Mouse (Mus musculus): ENCODE measurements around the gene Ndufa11. TPM values are rescaled to one million over a fixed set of nuclear protein-coding genes. Genes with fewer than 3 reads are reported as not detected.

Ndufa11 gene
- total RNA-seq, 2 experiments from 2014 or later, result 205 to 222 TPM

DNA sequence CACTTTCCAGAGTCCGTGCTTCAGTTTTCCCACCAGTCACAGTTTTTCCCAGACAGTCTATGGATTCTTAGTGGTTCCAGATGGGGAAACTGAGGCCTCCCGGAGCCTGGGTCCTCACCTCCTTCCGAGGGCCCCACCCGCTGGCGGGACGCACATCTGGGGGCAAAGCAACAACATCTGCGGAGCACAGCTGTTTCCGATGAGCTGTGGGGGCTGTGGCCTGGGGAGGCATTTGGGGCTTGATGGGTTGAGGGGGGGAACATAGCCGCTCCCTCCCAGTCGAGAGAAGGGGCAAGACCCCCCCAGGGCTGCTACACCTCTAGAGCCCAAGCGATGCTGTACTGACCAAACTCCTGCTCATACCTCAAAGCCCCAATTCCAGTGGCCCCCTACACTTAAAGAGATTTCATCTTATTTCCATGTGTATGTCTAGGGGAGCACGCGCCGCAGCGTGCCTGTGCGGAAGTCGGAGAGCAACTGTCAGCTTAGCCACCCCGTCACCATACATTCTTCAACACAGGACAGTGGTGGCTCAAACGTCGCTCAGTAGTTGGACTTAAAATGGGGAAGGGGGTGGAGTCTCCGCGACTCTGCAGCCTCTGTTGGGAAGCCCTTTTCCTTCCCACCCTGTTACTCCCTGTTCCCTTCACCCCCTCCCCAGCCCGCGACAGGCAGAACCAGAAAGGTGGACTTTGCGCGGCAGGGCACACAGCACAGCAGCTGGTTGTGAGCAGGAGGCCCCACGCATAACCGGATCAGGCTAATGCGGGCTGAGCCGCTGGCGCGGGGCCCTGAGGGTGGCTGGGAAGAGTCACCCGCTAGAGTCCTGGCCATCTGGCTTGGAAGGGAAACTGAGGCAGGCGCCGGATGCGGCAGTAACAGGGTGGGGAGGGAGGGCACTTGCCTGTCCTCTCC is 37.0 kb downstream of the Ndufa11 start:
- intact Hi-C loops (cut with DNase I), result no loop called here

DNA sequence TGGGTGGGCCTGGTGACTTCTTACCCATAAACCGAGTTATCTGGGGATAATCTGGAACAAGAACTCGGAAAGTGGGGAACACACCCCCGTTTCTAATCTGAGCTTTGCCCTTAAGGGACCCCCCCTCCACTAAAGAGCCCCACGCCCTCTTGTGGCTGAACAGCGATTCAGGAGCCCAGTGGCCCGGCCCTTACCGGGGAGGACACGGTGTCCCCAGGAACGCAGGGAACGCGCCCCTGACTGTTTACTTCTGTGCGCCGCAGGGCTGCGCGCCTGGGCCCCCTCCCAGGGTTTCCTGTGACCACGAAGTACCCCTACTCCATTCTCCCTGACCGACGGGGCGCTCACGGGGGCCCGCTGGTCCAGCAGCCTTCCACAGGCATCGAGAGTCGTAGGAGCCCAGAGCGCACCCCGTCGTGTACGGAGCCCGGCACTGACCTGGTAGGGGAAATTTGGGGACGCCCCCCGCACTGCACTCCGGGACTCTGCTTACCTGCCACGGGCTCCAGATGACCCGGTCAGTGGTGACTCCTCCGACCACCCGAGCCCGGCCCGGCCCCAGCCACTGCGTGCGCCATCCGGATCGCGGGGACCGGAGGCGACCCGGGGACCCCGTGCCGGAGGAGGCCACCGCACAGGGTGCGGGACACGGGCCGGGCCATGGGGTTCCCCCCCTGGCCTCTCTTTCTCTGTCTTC is 39.3 kb downstream of the Ndufa11 start:
- intact Hi-C loops (cut with DNase I), result no loop called here
- no peak for DNase-seq (ENCODE audit: extremely low spot score in 1 of 2, low spot score in 2 of 2)

More for the DNA sequence above, 37.0 kb downstream of the Ndufa11 start:
- DNase-seq (ENCODE audit: extremely low spot score in 1 of 2, low spot score in 2 of 2), result no peak

DNA sequence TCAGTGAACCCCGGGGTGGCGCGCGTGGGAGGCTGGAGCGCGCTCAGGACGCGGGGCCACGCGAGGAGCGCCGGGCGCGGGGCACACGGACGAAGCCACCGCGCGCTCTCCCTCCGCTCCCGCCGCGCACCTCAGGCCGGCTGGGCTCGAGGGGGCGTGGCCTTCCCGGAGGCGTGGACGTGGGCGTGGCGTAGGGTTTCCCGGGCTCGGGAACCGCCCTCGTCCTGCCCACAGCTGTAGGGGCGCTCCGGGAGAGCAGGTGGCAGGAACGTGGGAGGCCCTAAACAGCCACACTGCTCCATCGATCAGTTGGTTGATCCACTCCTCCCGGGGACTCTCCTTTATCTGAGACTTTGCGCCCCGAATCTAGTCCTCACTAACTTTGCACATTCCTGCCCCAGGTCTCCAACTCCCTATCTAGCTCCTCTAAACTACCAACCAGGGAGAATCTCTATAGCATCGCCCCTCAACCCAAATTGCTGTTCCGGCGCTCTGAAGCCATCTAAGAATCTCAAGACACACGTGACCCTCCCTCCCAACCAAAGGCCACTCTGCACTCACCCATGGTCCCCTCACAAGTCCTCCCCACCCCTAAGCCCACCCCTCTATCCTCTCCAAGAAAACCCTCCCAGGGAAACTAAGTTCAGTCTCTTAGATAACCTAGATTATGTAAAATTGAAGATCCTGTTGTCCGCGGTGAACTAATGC is 40.0 kb downstream of the Ndufa11 start, which contains the start of gene Nrtn:
Nrtn (minus strand) TSS at position 115 of the 708 bp plus-strand sequence.
- intact Hi-C loops (cut with DNase I), result no loop called here
- peak in 1 of 2 experiments; percentile 82 for DNase-seq (ENCODE audit: extremely low spot score in 1 of 2, low spot score in 2 of 2)

DNA sequence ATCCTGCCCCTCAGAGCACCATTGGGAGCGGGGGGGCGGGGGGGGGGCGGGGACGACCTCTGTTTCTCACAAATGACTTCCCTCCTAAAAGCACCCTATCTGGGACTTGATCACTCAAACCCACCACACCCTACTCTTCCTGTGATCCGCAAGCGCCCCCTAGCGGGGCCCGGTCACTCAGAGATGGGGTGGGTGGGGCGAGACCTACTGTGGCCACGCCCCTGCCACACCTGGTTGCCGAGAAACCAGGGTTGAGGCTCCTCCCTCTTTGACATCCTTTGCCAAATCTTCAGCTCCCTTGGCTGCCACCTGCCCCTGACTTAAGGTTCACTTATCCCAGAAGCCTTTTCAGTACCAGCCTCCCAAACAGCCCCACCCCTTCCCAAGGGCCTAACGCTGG is 40.6 kb downstream of the Ndufa11 start:
- peak in 1 of 2 experiments; percentile 84 for DNase-seq (ENCODE audit: extremely low spot score in 1 of 2, low spot score in 2 of 2)
- intact Hi-C loops (cut with DNase I), result no loop called here

DNA sequence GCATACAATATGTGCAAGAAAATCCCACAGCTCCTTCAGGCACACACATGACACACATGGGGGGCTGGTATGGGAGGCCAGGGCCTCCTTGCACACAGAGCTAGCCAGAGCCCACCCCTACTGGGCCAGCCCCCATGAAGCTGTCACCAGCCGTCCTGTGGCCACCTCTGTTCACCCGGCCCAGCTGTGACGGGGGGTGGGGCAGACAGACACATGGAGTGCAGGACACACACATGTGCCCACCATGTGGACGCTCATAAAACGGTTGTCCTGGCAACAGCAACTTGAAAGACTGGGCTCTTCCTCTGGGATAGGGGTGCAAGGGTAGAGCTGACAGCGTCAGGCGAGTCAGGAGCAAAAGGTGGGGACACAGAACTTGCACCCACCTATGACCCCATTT is 41.7 kb downstream of the Ndufa11 start:
- intact Hi-C loops (cut with DNase I), result no loop called here

DNA sequence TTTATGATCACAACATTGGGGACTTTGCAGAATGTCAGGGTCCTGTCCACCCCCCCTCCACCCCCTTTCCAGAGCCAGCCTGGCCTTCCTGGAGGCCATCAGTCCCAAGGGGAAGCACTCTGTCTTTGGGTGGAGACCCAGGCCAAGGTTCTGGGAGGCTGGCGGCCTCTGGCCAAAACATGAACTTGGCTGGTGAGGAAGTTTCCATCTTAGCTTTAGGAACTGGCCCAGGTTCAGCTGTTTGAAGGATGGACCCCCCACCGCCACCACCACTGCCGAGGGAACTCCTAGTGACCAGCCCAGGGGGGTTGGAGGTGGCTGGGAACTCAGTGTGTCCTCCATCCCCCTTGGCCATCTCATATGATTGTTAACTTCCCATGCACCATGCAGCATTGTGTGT is 43.5 kb downstream of the Ndufa11 start:
- intact Hi-C loops (cut with DNase I), result loop anchor here (5.0 kb wide), 1 partner anchor 44 kb away; the partner anchor contains the start of genes Ndufa11 and Vmac
- DNase-seq (ENCODE audit: extremely low spot score in 1 of 2, low spot score in 2 of 2), result no peak

More for the DNA sequence above, 41.7 kb downstream of the Ndufa11 start:
- peak in 1 of 2 experiments; percentile 60 for DNase-seq (ENCODE audit: extremely low spot score in 1 of 2, low spot score in 2 of 2)

DNA sequence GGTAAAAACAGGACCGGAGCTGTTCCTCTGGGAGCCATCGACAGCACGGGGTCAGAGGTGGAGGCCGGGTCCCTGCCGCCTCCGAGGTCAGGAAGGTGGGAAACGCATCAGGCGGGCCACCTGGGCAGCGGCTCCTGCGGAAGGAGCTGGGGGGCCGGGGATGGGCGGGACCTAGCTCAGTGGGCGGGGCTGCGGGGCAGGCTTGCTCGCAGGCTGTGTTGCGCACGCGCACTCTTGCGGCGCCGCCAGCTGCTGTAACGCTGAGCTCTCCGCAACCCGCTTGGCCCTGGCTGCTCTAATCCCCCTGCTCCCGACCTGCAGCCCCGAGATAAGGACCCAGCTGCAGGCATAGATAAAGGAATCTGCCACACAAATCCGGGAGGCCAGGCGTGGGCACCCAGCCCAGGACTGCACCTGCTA is 44.4 kb downstream of the Ndufa11 start:
- intact Hi-C loops (cut with DNase I), result loop anchor here (5.0 kb wide), 1 partner anchor 45 kb away; the partner anchor contains the start of genes Ndufa11 and Vmac
- DNase-seq (ENCODE audit: extremely low spot score in 1 of 2, low spot score in 2 of 2), result peak; percentile 77 to 93

DNA sequence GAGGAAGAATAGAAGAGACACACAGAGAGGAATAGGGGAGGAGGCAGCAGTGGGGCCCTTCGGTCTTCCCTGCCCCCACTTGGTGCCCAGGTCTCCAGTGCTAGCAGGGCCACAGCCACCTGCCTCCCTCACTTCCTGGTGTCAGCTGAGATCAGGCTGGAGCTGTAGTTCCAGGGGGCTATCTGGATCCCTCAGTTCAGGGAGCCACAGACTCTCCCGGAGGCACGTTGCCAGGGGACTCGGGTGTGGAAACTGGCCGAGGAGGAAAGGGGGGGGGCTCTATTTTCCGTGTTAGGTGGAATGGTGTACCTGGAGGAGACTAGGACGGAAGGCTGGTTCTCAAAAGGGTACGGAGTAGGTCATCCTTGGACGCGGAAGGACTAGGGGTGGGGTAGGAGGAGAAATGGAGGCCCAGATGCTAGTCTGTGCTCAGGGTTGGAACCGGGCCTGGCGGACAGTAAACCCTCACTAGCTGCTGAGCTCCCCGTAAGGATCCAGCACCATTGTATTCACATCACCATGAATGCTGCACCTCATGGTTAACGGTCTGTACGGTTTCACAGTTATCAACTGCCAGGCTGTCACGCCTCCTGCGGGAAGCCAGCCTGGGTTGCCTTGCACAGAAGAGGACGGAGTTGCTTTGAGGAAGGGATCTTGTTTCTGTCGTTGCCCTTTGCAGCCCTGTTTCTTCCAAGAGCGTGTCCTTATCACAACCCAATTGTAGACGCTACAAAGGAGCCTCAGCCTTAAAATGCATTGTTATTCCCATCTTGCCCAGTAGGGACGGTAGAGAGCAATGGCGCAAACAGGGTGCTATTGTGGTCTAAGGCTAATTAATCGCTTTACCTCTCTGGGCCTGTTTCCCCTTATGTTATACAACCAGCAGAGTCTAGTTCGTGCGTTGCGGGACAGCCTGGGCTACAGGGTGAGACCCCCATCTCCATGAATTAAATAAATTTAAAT is 45.5 kb downstream of the Ndufa11 start:
- intact Hi-C loops (cut with DNase I), result loop anchor here (5.0 kb wide), 1 partner anchor 46 kb away; the partner anchor contains the start of genes Ndufa11 and Vmac

DNA sequence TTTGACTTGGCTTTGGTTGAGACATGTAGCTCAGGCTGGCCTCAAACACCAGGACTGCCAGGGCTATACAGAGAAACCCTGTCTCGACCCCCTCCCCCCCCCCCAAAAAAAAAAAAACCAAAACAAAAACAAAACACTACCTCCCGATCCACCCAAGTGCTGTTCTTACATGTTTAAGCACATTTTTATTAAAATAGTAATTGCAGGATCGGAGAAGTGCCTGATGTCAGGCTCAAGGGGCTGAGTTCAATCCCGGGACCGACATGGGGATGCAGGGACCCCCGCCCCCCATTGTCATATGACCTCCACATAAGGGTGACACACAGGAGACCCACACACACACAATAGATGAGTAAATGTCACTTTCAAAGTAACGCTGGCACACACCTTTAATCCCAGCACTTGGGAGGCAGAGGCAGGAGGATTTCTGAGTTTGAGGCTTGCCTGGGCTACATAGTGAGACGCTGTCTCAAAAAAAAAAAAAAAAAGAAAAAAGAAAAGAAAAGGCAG is 46.2 kb downstream of the Ndufa11 start:
- intact Hi-C loops (cut with DNase I), result loop anchor here (5.0 kb wide), 1 partner anchor 46 kb away; the partner anchor contains the start of genes Ndufa11 and Vmac
- DNase-seq (ENCODE audit: extremely low spot score in 1 of 2, low spot score in 2 of 2), result no peak

More for the DNA sequence above, 45.5 kb downstream of the Ndufa11 start:
- DNase-seq (ENCODE audit: extremely low spot score in 1 of 2, low spot score in 2 of 2), result peak in 1 of 2 experiments; percentile 61

DNA sequence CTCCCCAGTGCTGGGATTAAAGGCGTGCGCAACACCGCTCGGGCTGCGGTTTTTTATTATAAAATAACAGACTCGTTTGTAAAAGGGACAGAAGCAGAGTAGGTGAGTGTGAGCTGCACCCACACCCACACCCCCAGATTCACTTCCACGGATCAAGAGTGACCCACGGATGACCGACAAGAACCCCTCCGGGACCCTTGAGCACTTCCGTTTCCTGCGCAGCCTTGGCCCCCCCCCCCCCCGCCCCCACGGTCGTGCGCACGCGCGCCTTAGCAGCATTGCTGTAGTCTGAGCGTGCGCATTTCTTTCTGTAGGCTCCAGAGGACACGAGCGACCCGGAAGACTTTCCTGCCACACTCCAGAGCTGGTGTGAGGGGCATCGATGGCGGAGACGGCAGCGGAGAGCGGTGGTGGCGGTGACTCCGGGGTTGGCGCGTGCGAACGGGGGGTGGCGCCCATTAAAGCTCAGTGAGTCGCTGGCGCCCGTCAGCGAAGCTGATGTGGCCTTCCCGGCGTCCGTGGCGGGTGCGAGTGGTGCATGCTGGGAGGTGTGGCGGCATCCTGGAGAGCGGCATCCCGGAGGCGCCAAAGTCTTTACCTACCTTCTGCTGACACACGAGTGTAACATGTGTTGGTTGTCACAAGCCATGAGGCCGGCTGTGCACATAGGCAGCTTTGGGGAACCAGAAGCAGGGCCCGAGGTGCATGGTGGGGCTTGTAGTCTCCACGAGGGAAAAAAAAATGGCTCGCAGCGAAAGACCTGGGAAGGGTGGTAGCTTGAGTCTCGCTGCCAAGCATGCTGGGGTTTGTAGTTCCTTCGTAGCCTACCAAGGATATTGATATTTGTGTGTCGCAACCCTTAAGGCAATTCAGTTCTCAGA is 47.1 kb downstream of the Ndufa11 start, which contains the start of gene Dus3l:
Dus3l (plus strand) TSS at position 284 of the 881 bp plus-strand sequence.
- intact Hi-C loops (cut with DNase I), result loop anchor here (5.0 kb wide), 1 partner anchor 47 kb away; the partner anchor contains the start of genes Ndufa11 and Vmac
- peak; percentile 84 to 88 for DNase-seq (ENCODE audit: extremely low spot score in 1 of 2, low spot score in 2 of 2)

DNA sequence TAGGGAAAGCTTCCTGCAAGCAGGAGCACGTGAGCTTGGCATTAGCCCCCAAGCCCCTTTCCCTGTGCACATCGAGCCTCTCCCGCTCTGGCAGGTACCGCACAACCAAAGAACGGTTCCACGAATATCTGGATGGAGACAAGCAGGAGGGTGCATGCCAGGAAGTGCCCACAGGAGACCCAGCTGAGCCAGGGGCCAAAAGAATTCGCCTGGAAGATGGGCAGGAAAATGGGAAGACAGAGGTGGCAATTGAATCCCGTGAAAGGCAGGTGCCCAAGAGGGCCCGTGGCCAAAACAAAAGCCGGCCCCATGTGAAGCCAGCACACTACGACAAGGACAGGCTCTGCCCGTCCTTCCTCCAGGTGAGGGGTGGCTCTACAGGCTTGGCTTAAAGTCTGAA is 47.9 kb downstream of the Ndufa11 start:
- no peak for DNase-seq (ENCODE audit: extremely low spot score in 1 of 2, low spot score in 2 of 2)
- intact Hi-C loops (cut with DNase I), result no loop called here

DNA sequence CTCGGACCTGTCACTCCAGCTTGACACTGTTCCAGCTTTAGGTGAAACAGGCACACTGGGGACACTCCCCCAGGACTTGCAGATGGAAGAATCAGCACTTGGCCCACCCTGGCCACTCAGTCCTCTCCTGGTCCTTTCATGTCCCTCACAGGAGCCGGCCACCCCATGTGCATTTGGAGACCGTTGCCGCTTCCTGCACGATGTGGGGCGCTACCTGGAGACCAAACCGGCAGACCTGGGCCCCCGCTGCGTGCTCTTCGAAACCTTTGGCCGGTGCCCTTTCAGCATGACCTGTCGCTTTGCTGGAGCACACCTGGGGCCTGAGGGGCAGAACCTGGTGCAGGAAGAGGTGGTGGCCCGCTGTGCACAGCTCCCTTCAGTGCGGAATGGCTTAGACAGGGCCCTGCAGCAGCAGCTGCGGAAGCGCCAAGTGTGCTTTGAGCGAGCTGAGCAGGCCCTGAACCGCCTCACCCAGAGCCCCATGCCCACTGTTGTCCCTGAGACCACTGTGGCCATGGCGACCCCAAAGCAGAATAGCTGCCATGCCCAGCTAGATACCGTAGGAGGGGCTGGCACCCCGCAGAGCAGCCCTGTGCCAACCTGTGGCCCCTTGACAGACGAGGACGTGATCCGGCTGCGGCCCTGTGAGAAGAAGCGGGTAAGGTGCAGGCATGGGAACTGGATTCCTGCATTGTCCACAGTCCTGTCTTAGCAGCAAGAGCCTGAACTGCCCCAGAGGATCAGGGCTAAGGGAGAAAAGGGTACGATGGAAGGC is 49.3 kb downstream of the Ndufa11 start:
- DNase-seq (ENCODE audit: extremely low spot score in 1 of 2, low spot score in 2 of 2), result no peak
- intact Hi-C loops (cut with DNase I), result no loop called here

DNA sequence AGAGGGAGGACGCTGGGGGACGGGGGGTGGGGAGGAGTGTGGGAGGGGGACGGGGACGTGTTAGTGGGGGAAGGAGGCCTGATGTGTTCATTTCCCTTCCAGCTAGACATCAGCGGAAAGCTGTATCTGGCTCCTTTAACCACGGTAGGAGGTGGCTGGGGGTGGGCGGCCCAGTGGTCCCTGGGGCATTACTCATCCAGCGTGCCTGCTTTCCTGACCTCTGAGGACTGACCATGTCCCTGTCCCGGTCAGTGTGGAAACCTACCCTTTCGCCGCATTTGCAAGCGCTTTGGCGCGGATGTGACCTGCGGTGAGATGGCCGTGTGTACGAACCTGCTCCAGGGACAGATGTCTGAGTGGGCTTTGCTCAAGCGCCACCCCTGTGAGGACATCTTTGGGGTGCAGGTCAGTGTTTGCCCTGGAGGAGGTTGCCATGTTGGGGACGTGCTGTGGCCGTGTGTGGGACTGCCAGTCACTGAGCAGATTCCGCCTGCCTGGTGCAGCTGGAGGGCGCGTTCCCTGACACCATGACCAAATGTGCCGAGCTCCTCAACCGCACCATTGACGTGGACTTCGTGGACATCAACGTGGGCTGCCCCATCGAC is 50.1 kb downstream of the Ndufa11 start:
- no peak for DNase-seq (ENCODE audit: extremely low spot score in 1 of 2, low spot score in 2 of 2)
- intact Hi-C loops (cut with DNase I), result no loop called here

DNA sequence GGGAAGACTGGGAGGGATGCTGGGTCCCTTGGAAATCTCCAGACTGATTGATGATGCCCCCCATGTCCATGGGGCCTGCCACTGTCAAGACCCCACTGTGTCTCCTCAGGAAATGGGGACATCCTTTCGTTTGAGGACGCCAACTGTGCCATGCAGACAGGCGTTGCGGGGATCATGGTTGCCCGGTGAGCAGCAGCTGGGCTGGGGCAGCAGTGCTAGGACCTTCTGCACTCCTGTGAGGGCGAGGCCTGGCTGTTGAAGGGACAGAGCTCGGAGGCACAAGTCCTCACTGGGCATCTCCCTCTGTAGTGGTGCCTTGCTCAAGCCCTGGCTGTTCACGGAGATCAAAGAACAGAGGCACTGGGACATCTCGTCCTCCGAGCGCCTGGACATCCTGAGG is 51.4 kb downstream of the Ndufa11 start:
- no peak for DNase-seq (ENCODE audit: extremely low spot score in 1 of 2, low spot score in 2 of 2)
- intact Hi-C loops (cut with DNase I), result no loop called here

DNA sequence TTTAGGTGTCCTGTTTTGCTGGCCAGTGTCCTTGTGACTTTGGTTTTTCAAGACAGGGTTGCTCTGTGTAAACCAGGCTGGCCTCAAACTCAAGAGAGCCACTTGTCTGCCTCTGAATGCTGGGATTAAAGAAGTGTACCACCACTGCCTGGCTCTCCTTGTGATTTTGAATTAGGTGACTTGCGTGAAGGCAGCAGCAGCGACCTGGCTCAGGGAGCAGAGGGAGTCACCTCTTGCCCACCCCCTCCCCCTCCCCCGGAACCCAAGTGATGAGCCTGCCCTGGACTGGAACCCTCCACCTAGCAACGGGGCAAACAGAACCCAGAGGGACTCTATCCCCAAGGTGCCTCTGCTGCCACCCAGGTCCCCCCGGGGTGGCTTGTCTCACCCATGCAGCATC is 52.4 kb downstream of the Ndufa11 start, which contains the start of gene Prr22:
Prr22 (plus strand) TSS at position 301 of the 400 bp plus-strand sequence.
- intact Hi-C loops (cut with DNase I), result no loop called here
- no peak for DNase-seq (ENCODE audit: extremely low spot score in 1 of 2, low spot score in 2 of 2)

All from left cerebral cortex, postnatal 10 days (tissue).